ENCODE assay signal across 9 mouse cellular contexts in genomic region chr11:96325747-96326212, GRCm38 (mm10). TPM values are rescaled to one million over a fixed set of nuclear protein-coding genes. Genes with fewer than 3 reads are reported as not detected.
DNase-seq lines count a peak whose midpoint lies in the region; ATAC-seq lines count a peak whose summit lies in the region.
"Had no signal": no experiment of that assay in that cellular context is flagged by ENCODE, and none has a peak within 500 bp of the region (broad histone marks: within the 10 kb centered on the region; RNA-seq: fewer than 3 reads in every experiment).

No protein-coding gene starts in this region.

- ATAC-seq in kidney, embryonic 15.5 days (replicated peaks; ENCODE audit: low FRiP score), result 0 out of 2 replicates have a peak, but pooled peaks have one; percentile 29
- no peak for ATAC-seq in hindbrain, embryonic 15.5 days (ENCODE audit: low FRiP score, low read depth)
- ATAC-seq in neural tube, embryonic 12.5 days (ENCODE audit: low FRiP score, low read depth), result no peak
- ATAC-seq in midbrain, embryonic 15.5 days (replicated peaks), result no peak

- peaks cover 22% of the 10 kb centered on the region for H3K36me3 ChIP-seq in kidney, embryonic 15.5 days
- H3K36me3 ChIP-seq in embryonic facial prominence, embryonic 10.5 days (replicated peaks), result no peaks in the 10 kb centered on the region
- H3K36me3 ChIP-seq in hindbrain, embryonic 15.5 days, result no peaks in the 10 kb centered on the region
- H3K36me3 ChIP-seq in neural tube, embryonic 12.5 days, result peaks cover 17% of the 10 kb centered on the region
- no peaks in the 10 kb centered on the region for H3K36me3 ChIP-seq in midbrain, embryonic 15.5 days (replicated peaks)

- DNase-seq in kidney, postnatal 36 days, result no peak
- DNase-seq in embryonic facial prominence, embryonic 10.5 days (ENCODE audit: low spot score), result no peak
- no peak for DNase-seq in spleen, postnatal 14 days (ENCODE audit: low spot score in 2 of 2)
- DNase-seq: cerebellum, adult 2 months; gastrocnemius, postnatal 14 days had no signal

- H3K27ac ChIP-seq in kidney, embryonic 15.5 days, result peak overlapping the region; percentile 100
- no peak overlapping the region for H3K27ac ChIP-seq in embryonic facial prominence, embryonic 10.5 days (replicated peaks)
- peak overlapping the region; percentile 96 for H3K27ac ChIP-seq in hindbrain, embryonic 15.5 days (replicated peaks)
- peak overlapping the region; percentile 100 for H3K27ac ChIP-seq in neural tube, embryonic 12.5 days
- no peak overlapping the region for H3K27ac ChIP-seq in midbrain, embryonic 15.5 days

- no peaks in the 10 kb centered on the region for H3K9me3 ChIP-seq in kidney, embryonic 15.5 days (replicated peaks)
- H3K9me3 ChIP-seq in embryonic facial prominence, embryonic 10.5 days, result no peaks in the 10 kb centered on the region
- H3K9me3 ChIP-seq in hindbrain, embryonic 15.5 days, result no peaks in the 10 kb centered on the region
- no peaks in the 10 kb centered on the region for H3K9me3 ChIP-seq in neural tube, embryonic 12.5 days
- H3K9me3 ChIP-seq in midbrain, embryonic 15.5 days, result no peaks in the 10 kb centered on the region

- peaks cover 99% of the 10 kb centered on the region for H3K4me1 ChIP-seq in kidney, embryonic 15.5 days
- no peaks in the 10 kb centered on the region for H3K4me1 ChIP-seq in embryonic facial prominence, embryonic 10.5 days
- no peaks in the 10 kb centered on the region for H3K4me1 ChIP-seq in hindbrain, embryonic 15.5 days (replicated peaks)
- H3K4me1 ChIP-seq in neural tube, embryonic 12.5 days, result peaks cover 80% of the 10 kb centered on the region
- no peaks in the 10 kb centered on the region for H3K4me1 ChIP-seq in midbrain, embryonic 15.5 days

- peak overlapping the region; percentile 55 for H3K9ac ChIP-seq in kidney, embryonic 15.5 days
- H3K9ac ChIP-seq in hindbrain, embryonic 15.5 days, result peak overlapping the region; percentile 65
- peak overlapping the region; percentile 100 for H3K9ac ChIP-seq in neural tube, embryonic 12.5 days
- H3K9ac ChIP-seq in midbrain, embryonic 15.5 days, result no peak overlapping the region

- H3K27me3 ChIP-seq in kidney, embryonic 15.5 days, result no peaks in the 10 kb centered on the region
- peaks cover 100% of the 10 kb centered on the region for H3K27me3 ChIP-seq in embryonic facial prominence, embryonic 10.5 days (replicated peaks; ENCODE audit: low read depth, poor library complexity, severe bottlenecking)
- peaks cover 61% of the 10 kb centered on the region for H3K27me3 ChIP-seq in hindbrain, embryonic 15.5 days
- H3K27me3 ChIP-seq in neural tube, embryonic 12.5 days (replicated peaks), result no peaks in the 10 kb centered on the region
- H3K27me3 ChIP-seq in midbrain, embryonic 15.5 days (replicated peaks), result peaks cover 95% of the 10 kb centered on the region

- 14% methylated on average over 22 of the region's 22 CpGs for WGBS in kidney, embryonic 15.5 days
- under 1% methylated on average over 22 of the region's 22 CpGs for WGBS in embryonic facial prominence, embryonic 10.5 days
- 4% methylated on average over 22 of the region's 22 CpGs for WGBS in hindbrain, embryonic 15.5 days
- 2% methylated on average over 22 of the region's 22 CpGs for WGBS in neural tube, embryonic 12.5 days
- WGBS in midbrain, embryonic 15.5 days, result 1% methylated on average over 22 of the region's 22 CpGs

- H3K4me2 ChIP-seq in kidney, embryonic 15.5 days, result peak overlapping the region; percentile 90
- H3K4me2 ChIP-seq in hindbrain, embryonic 15.5 days, result peak overlapping the region; percentile 59
- peak overlapping the region; percentile 100 for H3K4me2 ChIP-seq in neural tube, embryonic 12.5 days (replicated peaks)
- no peak overlapping the region for H3K4me2 ChIP-seq in midbrain, embryonic 15.5 days

- peak overlapping the region; percentile 80 for H3K4me3 ChIP-seq in kidney, embryonic 15.5 days (replicated peaks)
- H3K4me3 ChIP-seq in embryonic facial prominence, embryonic 10.5 days, result peak overlapping the region; percentile 32; the same call in 1 of the 2 replicates
- H3K4me3 ChIP-seq in hindbrain, embryonic 15.5 days, result peak overlapping the region; percentile 43
- peak overlapping the region; percentile 65 for H3K4me3 ChIP-seq in neural tube, embryonic 12.5 days
- no peak overlapping the region for H3K4me3 ChIP-seq in midbrain, embryonic 15.5 days

RNA-seq across cellular contexts. Expression of gene Hoxb3, which starts 2.7 kb away (rescaled TPM):
- polyA plus RNA-seq in kidney, embryonic 15.5 days (2015; fragmentation: Nextera tagmentation; extraction: Ambion mirVana), result 4.4 and 4.5 TPM in 2 replicates
- polyA plus RNA-seq in embryonic facial prominence, embryonic 10.5 days (2016; fragmentation: Nextera tagmentation; extraction: Ambion mirVana), result 0.69 and 3.4 TPM in 2 replicates
- polyA plus RNA-seq in hindbrain, embryonic 15.5 days (2015; fragmentation: Nextera tagmentation; extraction: Ambion mirVana), result 12.8 and 13.2 TPM in 2 replicates
- 21.2 and 26.5 TPM in 2 replicates for polyA plus RNA-seq in neural tube, embryonic 12.5 days (2016; fragmentation: Nextera tagmentation; extraction: Ambion mirVana)
- 0.15 TPM in 1 of 2 replicates, not detected in the other for polyA plus RNA-seq in midbrain, embryonic 15.5 days (2015; fragmentation: Nextera tagmentation; extraction: Ambion mirVana)

RNA-seq across cellular contexts. Expression of gene Hoxb4, which starts 7.7 kb away (rescaled TPM):
- polyA plus RNA-seq in kidney, embryonic 15.5 days (2015; fragmentation: Nextera tagmentation; extraction: Ambion mirVana), result 6.4 and 7.1 TPM in 2 replicates
- polyA plus RNA-seq in embryonic facial prominence, embryonic 10.5 days (2016; fragmentation: Nextera tagmentation; extraction: Ambion mirVana), result 0.09 and 0.23 TPM in 2 replicates
- 3.5 and 3.8 TPM in 2 replicates for polyA plus RNA-seq in hindbrain, embryonic 15.5 days (2015; fragmentation: Nextera tagmentation; extraction: Ambion mirVana)
- polyA plus RNA-seq in neural tube, embryonic 12.5 days (2016; fragmentation: Nextera tagmentation; extraction: Ambion mirVana), result 10.2 and 15.1 TPM in 2 replicates
- polyA plus RNA-seq in midbrain, embryonic 15.5 days (2015; fragmentation: Nextera tagmentation; extraction: Ambion mirVana), result not detected in 2 replicates

RNA-seq across cellular contexts. Expression of gene Hoxb5, which starts 22.6 kb away (rescaled TPM):
- polyA plus RNA-seq in kidney, embryonic 15.5 days (2015; fragmentation: Nextera tagmentation; extraction: Ambion mirVana), result 18.8 and 20.2 TPM in 2 replicates
- 0.07 and 0.28 TPM in 2 replicates for polyA plus RNA-seq in embryonic facial prominence, embryonic 10.5 days (2016; fragmentation: Nextera tagmentation; extraction: Ambion mirVana)
- polyA plus RNA-seq in hindbrain, embryonic 15.5 days (2015; fragmentation: Nextera tagmentation; extraction: Ambion mirVana), result 115 and 140 TPM in 2 replicates
- polyA plus RNA-seq in neural tube, embryonic 12.5 days (2016; fragmentation: Nextera tagmentation; extraction: Ambion mirVana), result 79.2 and 94.7 TPM in 2 replicates
- 0.09 and 0.70 TPM in 2 replicates for polyA plus RNA-seq in midbrain, embryonic 15.5 days (2015; fragmentation: Nextera tagmentation; extraction: Ambion mirVana)

RNA-seq across cellular contexts. Expression of gene Hoxb2, which starts 24.5 kb away (rescaled TPM):
- 45.7 and 45.9 TPM in 2 replicates for polyA plus RNA-seq in kidney, embryonic 15.5 days (2015; fragmentation: Nextera tagmentation; extraction: Ambion mirVana)
- polyA plus RNA-seq in embryonic facial prominence, embryonic 10.5 days (2016; fragmentation: Nextera tagmentation; extraction: Ambion mirVana), result 5.8 and 17.0 TPM in 2 replicates
- polyA plus RNA-seq in hindbrain, embryonic 15.5 days (2015; fragmentation: Nextera tagmentation; extraction: Ambion mirVana), result 26.8 and 32.9 TPM in 2 replicates
- 109 and 119 TPM in 2 replicates for polyA plus RNA-seq in neural tube, embryonic 12.5 days (2016; fragmentation: Nextera tagmentation; extraction: Ambion mirVana)
- 0.17 and 0.32 TPM in 2 replicates for polyA plus RNA-seq in midbrain, embryonic 15.5 days (2015; fragmentation: Nextera tagmentation; extraction: Ambion mirVana)

RNA-seq across cellular contexts. Expression of gene Hoxb6, which starts 33.5 kb away (rescaled TPM):
- polyA plus RNA-seq in kidney, embryonic 15.5 days (2015; fragmentation: Nextera tagmentation; extraction: Ambion mirVana), result 47.1 and 49.1 TPM in 2 replicates
- 0.15 TPM in 1 of 2 replicates, not detected in the other for polyA plus RNA-seq in embryonic facial prominence, embryonic 10.5 days (2016; fragmentation: Nextera tagmentation; extraction: Ambion mirVana)
- 52.1 and 66.7 TPM in 2 replicates for polyA plus RNA-seq in hindbrain, embryonic 15.5 days (2015; fragmentation: Nextera tagmentation; extraction: Ambion mirVana)
- polyA plus RNA-seq in neural tube, embryonic 12.5 days (2016; fragmentation: Nextera tagmentation; extraction: Ambion mirVana), result 145 and 151 TPM in 2 replicates
- polyA plus RNA-seq in midbrain, embryonic 15.5 days (2015; fragmentation: Nextera tagmentation; extraction: Ambion mirVana), result 0.13 and 0.34 TPM in 2 replicates

Comparison
In these comparisons a context has a peak if more than half of its experiments do, and no peak if none do; other contexts are left out.
1. H3K27ac ChIP-seq: peak in kidney, embryonic 15.5 days (single experiment), hindbrain, embryonic 15.5 days (single experiment) and neural tube, embryonic 12.5 days (single experiment); none in embryonic facial prominence, embryonic 10.5 days (single experiment) and midbrain, embryonic 15.5 days (single experiment).
2. RNA of gene Hoxb5, which starts 22.6 kb away (polyA plus RNA-seq): 115 to 140 TPM in hindbrain, embryonic 15.5 days, 79.2 to 94.7 TPM in neural tube, embryonic 12.5 days and 18.8 to 20.2 TPM in kidney, embryonic 15.5 days; 0.09 to 0.70 TPM in midbrain, embryonic 15.5 days and 0.07 to 0.28 TPM in embryonic facial prominence, embryonic 10.5 days; every median in the first group is over 10 times any median in the second.